Mouse (Mus musculus) heart, embryonic 14.5 days (tissue): ENCODE measurements around the gene Epb41l4b. TPM values are rescaled to one million over a fixed set of nuclear protein-coding genes. Genes with fewer than 3 reads are reported as not detected.

Experiments
- ATAC-seq: fragments of 200-750 bp; cut with Nextera tagmentation; 2 replicates; pipeline ENCODE4 v1.8.0; 2017; ENCODE audit warnings: low read depth, moderate TSS enrichment; ENCODE audit not compliant: insufficient number of reproducible peaks, insufficient read depth, low FRiP score
- H3K27ac ChIP-seq, 2 experiments: fragments of 200-500 bp in 1 of 2; fragments of 300-500 bp in 1 of 2; sonication (generic) in 1 of 2; replicated peaks in 1 of 2; 2 replicates each; pipeline ENCODE4 v1.5.1; 2012 to 2014; ENCODE audit warnings: low read depth in 2 of 2, low read length in 2 of 2, control low read depth in 1 of 2, mild to moderate bottlenecking in 1 of 2, mixed read lengths in 1 of 2; ENCODE audit not compliant: control insufficient read depth in 1 of 2, insufficient read depth in 1 of 2
- H3K27me3 ChIP-seq: fragments of 300-500 bp; sonication (generic); 2 replicates; pipeline ENCODE4 v1.6.1; 2014; ENCODE audit warnings: mild to moderate bottlenecking, low read length, control low read depth; ENCODE audit not compliant: control insufficient read depth, insufficient read depth
- H3K36me3 ChIP-seq: fragments of 300-500 bp; sonication (generic); 2 replicates; pipeline ENCODE4 v1.6.1; 2014; ENCODE audit warnings: mild to moderate bottlenecking, control low read depth, low read length, mixed read lengths; ENCODE audit not compliant: control insufficient read depth, insufficient read depth
- H3K4me1 ChIP-seq, 2 experiments: fragments of 200-500 bp in 1 of 2; fragments of 300-500 bp in 1 of 2; sonication (generic) in 1 of 2; 2 replicates each; pipeline ENCODE4 v1.6.1; 2012 to 2014; ENCODE audit warnings: low read length in 2 of 2, control low read depth in 1 of 2, mixed read lengths in 1 of 2; ENCODE audit not compliant: control insufficient read depth in 2 of 2, insufficient read depth in 2 of 2
- H3K4me2 ChIP-seq: fragments of 300-500 bp; sonication (generic); 2 replicates; pipeline ENCODE4 v1.6.1; 2014; ENCODE audit warnings: mild to moderate bottlenecking, low read length
- H3K4me3 ChIP-seq, 2 experiments: fragments of 200-500 bp in 1 of 2; fragments of 300-500 bp in 1 of 2; sonication (generic) in 1 of 2; 2 replicates each; pipeline ENCODE4 v1.5.1; 2012 to 2014; ENCODE audit warnings: low read length in 2 of 2, mild to moderate bottlenecking in 2 of 2, control low read depth in 1 of 2, low read depth in 1 of 2, moderate library complexity in 1 of 2; ENCODE audit not compliant: control insufficient read depth in 1 of 2, insufficient read depth in 1 of 2
- H3K9ac ChIP-seq: fragments of 300-500 bp; sonication (generic); 2 replicates; pipeline ENCODE4 v1.6.1; 2014; ENCODE audit warnings: mild to moderate bottlenecking, low read length
- H3K9me3 ChIP-seq: fragments of 300-500 bp; sonication (generic); 2 replicates; pipeline ENCODE4 v1.6.1; 2016; ENCODE audit warnings: low read length, control low read depth; ENCODE audit not compliant: control insufficient read depth
- WGBS: fragments of 180-500 bp; shearing (Covaris S2); extraction: QIAGEN DNeasy Blood & Tissue Kit; methylation state at CpG from one replicate; pipeline ENCODE4 v1.1.7; 2014; 5-methylcytosine and 5-hydroxymethylcytosine counted together
- polyA plus RNA-seq: library from polyadenylated mRNA; unstranded; fragments of >200 nt; fragmentation: Nextera tagmentation; extraction: Ambion mirVana; gene quantifications from 2 replicates; pipeline ENCODE4 v1.2.1, GENCODE M21; 2014

The Epb41l4b gene
- polyA plus RNA-seq, 1 experiment from 2014 or later: 0.57 TPM

DNA sequence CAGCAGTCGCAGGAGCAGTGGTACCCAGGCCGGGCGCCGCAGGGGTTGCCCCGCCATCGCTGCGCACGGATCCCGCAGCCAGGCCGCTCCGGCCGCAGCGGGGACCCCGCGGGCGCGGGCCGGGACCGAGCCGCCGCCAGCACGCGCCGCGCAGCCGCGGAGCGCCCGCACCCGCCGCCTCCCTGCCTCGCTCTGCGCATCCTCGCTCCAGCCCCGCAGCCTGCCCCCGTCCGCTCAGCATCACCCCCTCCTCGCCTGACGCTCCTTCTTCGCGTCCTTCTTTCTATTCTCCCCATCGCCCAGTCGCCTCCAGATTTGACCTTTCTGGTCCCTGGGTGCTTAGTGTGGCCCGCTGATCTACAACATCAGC is 153.0 kb downstream of the Epb41l4b start, which contains the start of gene Frrs1l:
Gene Frrs1l (minus strand): TSS at position 177 of the 370 bp plus-strand sequence.
- H3K9ac ChIP-seq: peak within 1 kb of the TSS; percentile 71
- WGBS: under 1% methylated on average over 44 of the region's 44 CpGs
- peak within 1 kb of the TSS; percentile 61 to 66 for H3K4me3 ChIP-seq
- H3K36me3 ChIP-seq: no peaks in the 10 kb centered on the region
- no peak for ATAC-seq
- peaks cover 43% of the 10 kb centered on the region for H3K27me3 ChIP-seq
- H3K4me2 ChIP-seq: peak within 1 kb of the TSS; percentile 98
- H3K4me1 ChIP-seq: peaks cover 4 to 5% of the 10 kb centered on the region in 2 experiments; a peak in 1 of 4 replicates
- H3K27ac ChIP-seq: no peak within 1 kb of the TSS
- H3K9me3 ChIP-seq: peaks cover 6% of the 10 kb centered on the region

DNA sequence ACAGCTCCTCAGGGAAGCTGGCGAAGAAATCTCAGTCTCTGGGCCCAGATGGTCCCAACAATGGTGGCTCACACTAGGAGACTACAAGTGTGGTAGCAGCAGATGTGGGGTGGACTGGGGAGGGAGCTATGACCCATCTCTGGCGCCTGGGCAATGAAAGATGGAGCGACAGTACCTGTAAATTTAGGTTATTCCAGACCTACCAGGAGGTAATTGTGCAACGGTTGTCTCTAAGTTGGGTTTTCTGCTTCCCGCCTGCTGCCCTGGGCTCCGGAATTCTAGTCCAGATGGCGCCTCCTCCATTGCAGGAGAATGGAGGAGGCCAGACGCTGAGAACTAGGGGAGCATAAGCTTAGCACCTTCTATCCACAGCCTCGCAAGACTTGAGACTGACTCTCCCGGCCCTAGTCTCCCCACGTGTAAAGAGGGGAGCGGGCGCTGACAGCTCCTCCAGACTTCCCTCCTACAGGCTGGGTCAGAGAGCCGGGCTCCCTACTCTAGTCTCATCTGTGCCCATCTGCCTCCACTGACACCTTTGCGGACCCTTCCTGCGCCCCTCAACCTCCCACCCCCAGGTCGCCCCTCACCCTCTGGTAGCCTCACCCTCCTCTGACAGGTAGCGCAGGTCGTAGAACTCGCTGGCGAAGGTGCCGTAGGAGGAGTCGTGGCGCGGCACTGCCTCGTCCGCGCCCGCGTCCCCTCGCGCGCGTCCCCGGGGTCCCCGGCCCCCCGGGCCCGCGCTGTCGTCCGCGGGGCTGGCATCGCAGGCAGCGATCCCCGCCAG is 153.6 kb downstream of the Epb41l4b start:
- H3K4me3 ChIP-seq: peak overlapping the region; percentile 61 to 66
- 3% methylated on average over 44 of the region's 45 CpGs for WGBS
- peaks cover 6% of the 10 kb centered on the region for H3K9me3 ChIP-seq
- peaks cover 4 to 5% of the 10 kb centered on the region in 2 experiments; a peak in 1 of 4 replicates for H3K4me1 ChIP-seq
- no peaks in the 10 kb centered on the region for H3K36me3 ChIP-seq
- peak overlapping the region; percentile 98 for H3K4me2 ChIP-seq
- H3K9ac ChIP-seq: peak overlapping the region; percentile 71
- no peak overlapping the region for H3K27ac ChIP-seq
- no peak for ATAC-seq
- H3K27me3 ChIP-seq: peaks cover 43% of the 10 kb centered on the region

DNA sequence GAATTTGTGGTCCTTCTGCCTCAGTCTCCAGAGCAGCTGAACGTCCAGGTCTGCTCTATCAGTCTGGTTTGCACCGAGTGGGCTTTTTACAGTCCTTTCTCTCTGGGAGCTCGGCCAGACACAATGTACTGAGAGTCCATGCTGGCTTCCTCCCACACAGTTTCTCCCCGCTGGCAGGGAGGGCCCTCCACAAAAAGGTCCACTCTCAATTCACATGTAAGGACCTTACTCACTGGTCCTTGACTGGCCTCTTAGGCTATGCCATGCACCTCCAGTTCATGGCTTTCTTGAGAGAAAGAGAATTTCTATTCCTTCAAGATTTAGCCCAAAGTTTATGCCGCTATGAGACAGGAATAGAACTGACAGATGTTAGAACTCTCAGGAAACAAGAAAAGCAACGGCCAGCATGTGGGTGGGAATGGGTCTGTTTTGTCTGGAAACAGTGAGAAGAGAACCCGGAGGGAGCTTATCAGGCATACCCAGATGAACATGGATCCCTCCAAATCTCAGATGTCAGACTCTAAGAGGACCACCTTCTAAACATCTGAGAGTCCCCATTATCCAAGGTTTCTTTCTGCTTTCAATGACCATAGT is 177.6 kb downstream of the Epb41l4b start:
- no peak for ATAC-seq
- H3K36me3 ChIP-seq: no peaks in the 10 kb centered on the region
- no peak overlapping the region for H3K4me3 ChIP-seq
- no peak overlapping the region for H3K27ac ChIP-seq
- 46% methylated on average over 7 of the region's 7 CpGs for WGBS
- H3K4me1 ChIP-seq: peaks cover 0 to 3% of the 10 kb centered on the region in 2 experiments; a peak in 1 of 4 replicates
- H3K27me3 ChIP-seq: no peaks in the 10 kb centered on the region
- H3K9me3 ChIP-seq: no peaks in the 10 kb centered on the region
- no peak overlapping the region for H3K4me2 ChIP-seq
- no peak overlapping the region for H3K9ac ChIP-seq

DNA sequence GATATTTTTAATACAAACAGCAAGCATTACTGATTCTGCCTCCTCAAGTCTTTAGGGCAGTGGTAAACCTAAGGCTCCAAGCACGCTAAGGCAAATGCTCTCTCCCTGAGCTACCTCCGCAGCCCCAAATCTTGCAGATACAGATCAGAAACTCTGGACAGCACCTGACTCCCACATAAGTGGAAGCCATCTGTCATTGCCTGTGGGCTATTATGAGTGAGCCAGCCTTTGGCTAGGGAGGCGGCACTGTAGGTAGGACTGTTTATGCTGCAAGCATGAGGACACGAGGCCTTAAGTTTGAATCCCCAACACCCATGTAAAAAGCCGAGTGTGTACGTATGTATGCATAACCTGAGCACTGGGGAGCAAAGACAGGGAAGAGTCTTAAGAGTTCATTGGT is 179.6 kb downstream of the Epb41l4b start:
- no peak for ATAC-seq
- Histone ChIP-seq H3K4me2 (no peak overlapping the region), H3K27me3 (no peaks in the 10 kb centered on the region), H3K27ac (no peak overlapping the region), H3K9ac (no peak overlapping the region), H3K4me3 (no peak overlapping the region), H3K9me3 (no peaks in the 10 kb centered on the region), H3K36me3 (no peaks in the 10 kb centered on the region), H3K4me1 (peaks cover 0 to 3% of the 10 kb centered on the region in 2 experiments; a peak in 1 of 4 replicates)
- WGBS: 83% methylated on average over 6 of the region's 6 CpGs

DNA sequence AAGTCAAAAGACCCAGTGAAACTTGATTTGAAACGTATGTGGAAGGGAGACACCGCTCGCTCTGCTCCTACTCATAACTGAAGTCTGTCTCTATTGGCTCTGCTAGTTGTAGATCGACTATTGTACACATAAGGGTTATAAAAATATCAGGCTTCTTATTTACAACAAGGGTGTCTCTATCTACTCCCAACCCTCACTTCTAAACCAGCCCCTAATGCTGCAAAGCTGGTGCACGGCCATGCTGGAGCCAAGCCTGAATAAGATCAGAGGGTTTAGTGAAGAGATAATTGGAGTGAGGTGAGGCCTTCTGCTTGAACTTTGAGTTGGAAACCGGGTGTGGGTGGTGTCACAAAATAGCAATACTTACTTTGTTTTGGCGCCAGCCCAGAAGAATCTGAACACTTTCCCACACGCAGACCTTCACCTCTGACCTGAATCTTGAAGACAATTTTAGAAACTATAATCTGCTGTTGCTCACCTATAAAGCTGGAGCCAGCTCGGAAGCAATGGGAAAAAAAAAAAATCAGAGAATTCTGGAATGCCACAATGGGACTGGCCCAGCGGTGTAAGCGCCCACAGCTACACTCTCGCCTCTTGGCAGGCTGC is 181.8 kb downstream of the Epb41l4b start:
- Histone ChIP-seq H3K27ac (no peak overlapping the region), H3K4me2 (no peak overlapping the region), H3K4me3 (no peak overlapping the region), H3K9me3 (no peaks in the 10 kb centered on the region), H3K9ac (no peak overlapping the region), H3K36me3 (no peaks in the 10 kb centered on the region), H3K27me3 (no peaks in the 10 kb centered on the region), H3K4me1 (peaks cover 2 to 10% of the 10 kb centered on the region in 2 experiments)
- 55% methylated on average over 12 of the region's 12 CpGs for WGBS
- ATAC-seq: no peak

DNA sequence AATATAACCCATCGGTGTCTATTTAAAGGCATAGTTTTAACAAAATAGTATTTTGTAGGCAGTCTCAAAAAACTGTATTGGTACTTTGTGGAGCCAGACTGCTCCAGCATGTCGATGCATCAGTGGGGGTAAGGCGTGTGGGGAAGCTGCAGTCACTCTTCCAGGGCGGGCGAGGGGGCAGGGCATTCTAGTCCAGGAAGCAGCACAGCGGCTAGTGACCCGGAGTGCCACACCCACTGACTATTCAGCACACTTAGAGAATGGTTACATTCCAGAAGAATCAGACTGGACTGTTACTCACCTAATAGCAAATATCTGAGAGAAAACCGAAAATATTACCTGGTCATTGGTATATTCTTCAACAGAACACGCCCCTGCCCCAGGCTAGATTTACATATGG is 185.7 kb downstream of the Epb41l4b start:
- no peaks in the 10 kb centered on the region for H3K9me3 ChIP-seq
- no peak overlapping the region for H3K27ac ChIP-seq
- 31% methylated on average over 9 of the region's 9 CpGs for WGBS
- H3K4me1 ChIP-seq: peaks cover 5 to 18% of the 10 kb centered on the region in 2 experiments
- no peak overlapping the region for H3K4me3 ChIP-seq
- H3K4me2 ChIP-seq: no peak overlapping the region
- ATAC-seq: no peak
- H3K27me3 ChIP-seq: no peaks in the 10 kb centered on the region
- H3K36me3 ChIP-seq: no peaks in the 10 kb centered on the region
- H3K9ac ChIP-seq: no peak overlapping the region

DNA sequence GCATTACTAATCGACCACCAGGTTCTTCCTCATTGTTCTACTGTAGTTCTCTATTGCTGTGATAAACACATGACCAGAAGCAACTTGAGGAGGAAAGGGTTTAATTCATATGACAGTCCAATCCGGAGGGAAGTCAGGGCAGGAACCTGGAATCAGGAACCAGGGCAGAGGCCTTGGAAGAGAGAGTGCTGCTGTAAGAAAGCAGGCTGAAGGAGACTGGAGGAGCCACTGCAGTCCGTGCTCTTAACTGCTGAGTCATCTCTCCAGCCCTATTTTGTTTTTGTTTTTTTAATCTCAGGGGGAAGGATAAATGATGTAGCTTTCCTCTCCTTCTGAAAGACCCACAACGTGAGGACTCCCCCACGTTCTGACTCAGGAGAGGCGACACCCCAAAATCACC is 190.0 kb downstream of the Epb41l4b start:
- Histone ChIP-seq H3K36me3 (no peaks in the 10 kb centered on the region), H3K9ac (no peak overlapping the region), H3K27me3 (no peaks in the 10 kb centered on the region), H3K4me1 (peaks cover 5 to 15% of the 10 kb centered on the region in 2 experiments; a peak in 3 of 4 replicates), H3K4me3 (no peak overlapping the region), H3K4me2 (no peak overlapping the region), H3K27ac (no peak overlapping the region), H3K9me3 (no peaks in the 10 kb centered on the region)
- 60% methylated on average over 6 of the region's 6 CpGs for WGBS
- ATAC-seq: no peak
